Mouse (Mus musculus) gastrocnemius, adult 8-10 months (tissue): ENCODE results near the gene A830031A19Rik. TPM values are rescaled to one million over a fixed set of nuclear protein-coding genes. Genes with fewer than 3 reads are reported as not detected.

Experiments
- DNase-seq, 2 experiments: peaks; one replicate each; pipeline ENCODE4 v3.0.0; 2022; ENCODE audit warnings: low spot score in 2 of 2
- total RNA-seq, 4 experiments: library from RNA; stranded (reverse); gene quantifications; 2 replicates each; pipeline ENCODE4 v1.2.4; 2022

The A830031A19Rik gene
- total RNA-seq, 4 experiments from 2014 or later = not detected

DNA sequence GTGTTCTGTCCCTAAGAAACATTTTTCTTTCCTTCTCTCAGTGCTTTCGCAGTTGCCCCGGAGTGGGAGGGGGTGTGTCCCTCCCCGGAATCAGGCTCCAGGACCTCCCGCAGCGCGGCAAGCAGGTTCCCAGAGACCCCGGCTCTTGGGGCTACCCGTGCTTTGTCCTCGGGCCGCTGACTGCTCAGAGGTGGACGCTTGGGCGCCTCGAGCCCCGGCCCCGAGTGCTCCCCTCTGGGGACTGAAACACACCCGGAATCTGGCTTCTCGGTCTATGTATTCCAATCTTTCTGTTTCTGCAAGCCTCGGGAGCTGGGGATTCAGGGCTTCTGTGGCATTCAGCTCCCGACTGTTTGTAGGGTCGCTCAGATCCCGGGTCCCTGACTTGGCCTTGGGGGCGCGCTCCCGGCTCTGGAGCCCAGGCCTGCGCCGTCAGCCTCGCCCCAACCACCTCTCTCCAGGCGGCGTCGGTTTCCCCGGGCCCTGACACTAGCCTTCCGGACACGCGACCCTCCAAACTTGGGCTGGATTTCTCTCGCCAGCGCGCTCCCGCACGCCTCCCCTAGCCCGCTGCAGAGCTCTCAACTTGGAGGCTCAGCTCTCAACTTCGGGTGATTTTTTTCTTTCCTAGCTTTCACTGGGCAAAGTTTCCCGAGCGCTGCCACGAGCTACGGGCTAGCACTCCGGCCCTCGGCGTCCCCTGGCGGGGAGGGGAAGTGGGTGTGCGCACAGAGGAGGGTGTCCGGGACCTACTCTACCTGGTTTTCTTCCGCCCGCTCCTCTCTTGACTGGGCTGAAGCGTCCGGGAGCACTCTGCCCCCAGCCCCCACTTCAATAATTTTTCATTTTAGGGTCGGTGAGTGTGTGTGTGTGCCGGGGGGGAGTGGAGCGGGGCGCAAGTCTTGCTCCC, 2.2 kb upstream of the A830031A19Rik start:
- DNase-seq = no peak

DNA sequence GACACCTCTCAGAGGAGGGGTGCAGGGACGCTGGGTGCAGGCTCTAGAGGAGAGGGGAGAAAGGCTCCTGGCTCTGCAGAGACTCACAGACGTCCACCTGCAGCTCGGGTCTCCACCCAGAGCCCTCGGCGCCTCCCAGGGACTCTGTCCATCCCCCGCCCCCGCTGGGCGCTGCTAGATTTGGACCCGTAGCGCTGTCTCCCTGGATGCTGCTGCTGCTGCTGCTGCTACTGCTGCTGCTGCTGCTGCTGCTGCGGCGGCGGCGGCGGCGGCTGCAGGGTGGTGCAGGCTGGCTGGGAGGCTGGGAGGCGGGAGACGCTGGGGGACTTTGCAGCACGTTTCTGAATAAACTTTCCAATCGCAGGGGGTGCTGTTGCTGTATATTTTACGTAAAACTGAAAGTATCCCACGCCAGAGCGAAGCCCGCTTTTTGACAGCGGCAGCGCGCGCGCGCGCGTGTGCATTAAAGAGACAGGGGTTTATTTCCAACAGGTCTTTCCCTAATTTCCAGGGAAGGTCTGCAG, 1.3 kb upstream of the A830031A19Rik start:
- DNase-seq = peak in 1 of 2 experiments; percentile 4

DNA sequence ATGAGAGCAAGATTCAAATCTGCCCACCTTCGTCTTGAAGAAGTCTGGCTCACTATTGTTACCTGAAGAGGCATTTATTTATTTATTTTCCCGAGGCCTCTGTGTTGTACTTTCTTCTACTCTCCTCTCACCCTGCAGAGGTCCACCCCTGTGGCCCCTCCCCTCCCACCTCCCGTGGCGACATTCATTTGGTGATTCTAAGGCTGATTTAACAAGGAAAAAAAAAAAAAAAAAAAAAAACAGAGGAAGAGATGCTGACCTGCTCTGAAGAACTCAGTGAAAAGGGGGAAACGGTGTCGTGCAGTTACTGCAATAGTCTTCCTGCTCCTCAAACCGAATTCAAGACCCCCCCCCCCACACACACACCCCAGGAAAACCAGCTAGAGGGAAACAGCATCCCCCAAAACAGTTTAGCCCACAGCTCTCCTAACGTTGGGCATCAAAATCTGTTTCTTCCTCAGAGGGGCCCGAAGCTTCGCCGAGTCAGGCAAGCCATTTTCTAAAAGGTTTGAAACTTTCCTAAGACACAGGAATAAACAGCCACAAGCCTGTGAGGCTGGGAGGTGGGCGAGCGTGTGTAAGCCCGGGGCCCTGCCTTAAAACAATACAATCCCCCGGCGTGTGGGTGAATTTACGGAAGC, 752 bp upstream of the A830031A19Rik start:
- no peak for DNase-seq

DNA sequence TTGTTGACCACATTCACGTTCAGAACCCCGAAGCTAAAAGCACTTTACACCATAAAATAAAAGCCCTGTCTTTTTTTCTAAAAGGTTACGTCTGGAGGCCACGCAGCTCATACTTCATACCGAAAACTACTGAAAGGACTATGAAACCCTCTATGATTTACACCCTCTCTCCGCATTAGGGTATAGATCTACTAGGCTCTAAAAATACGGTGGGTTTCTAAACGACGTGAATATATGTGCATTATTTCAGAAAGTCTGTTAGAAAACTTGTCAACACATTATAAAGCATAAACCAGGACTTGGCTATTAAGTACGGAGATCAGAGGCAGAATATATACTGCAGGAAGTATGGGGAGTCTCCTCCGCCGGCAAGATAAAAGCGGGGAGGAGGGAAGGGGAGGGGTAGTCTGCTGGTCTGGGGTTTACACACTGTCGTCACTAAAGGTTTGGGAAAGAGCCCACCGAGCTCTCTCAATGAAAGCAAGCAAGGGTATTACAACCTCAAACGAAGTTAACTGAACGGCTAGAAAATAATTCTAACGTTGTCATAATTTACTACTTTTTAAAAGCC, 748 bp downstream of the A830031A19Rik start:
- DNase-seq = no peak

DNA sequence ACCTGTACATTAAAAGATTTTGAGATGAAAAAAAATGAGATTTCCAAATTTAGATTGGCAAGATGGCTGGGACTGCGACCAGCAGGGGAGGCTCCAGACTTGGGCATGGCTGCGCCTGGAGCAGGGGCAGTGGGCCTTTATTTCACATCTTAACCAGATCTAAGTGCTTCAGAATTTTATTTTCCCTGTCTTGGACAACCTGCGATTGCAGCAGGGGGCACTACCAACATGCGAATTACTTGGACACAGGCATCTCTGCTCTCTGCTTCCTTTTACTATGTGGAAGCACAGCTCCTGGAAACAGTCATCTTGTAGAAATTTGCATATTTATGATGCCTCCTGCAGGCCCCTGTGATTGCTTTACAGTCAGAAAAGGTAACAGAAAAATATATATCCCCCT, 9.5 kb downstream of the A830031A19Rik start:
- DNase-seq = no peak

DNA sequence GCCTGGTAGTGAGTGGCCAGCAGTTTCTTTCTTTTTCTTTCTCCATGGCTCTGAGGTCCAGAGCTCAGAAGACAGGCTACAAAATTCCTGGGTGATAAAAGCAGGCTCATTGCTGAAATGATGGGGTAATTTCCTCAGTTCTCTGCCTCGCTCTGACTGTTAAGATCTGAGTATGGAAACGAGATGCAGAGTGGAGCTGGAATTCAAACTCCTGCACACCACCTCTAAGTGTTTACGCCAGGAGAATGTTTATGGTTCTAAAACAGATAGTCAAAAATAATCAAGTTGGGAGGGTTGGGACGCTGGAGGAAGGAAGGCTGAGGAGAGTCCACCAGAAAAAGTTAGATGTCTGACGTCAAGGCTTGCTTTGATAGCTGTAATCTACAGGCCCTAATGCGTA, 10.6 kb downstream of the A830031A19Rik start:
- DNase-seq = no peak

DNA sequence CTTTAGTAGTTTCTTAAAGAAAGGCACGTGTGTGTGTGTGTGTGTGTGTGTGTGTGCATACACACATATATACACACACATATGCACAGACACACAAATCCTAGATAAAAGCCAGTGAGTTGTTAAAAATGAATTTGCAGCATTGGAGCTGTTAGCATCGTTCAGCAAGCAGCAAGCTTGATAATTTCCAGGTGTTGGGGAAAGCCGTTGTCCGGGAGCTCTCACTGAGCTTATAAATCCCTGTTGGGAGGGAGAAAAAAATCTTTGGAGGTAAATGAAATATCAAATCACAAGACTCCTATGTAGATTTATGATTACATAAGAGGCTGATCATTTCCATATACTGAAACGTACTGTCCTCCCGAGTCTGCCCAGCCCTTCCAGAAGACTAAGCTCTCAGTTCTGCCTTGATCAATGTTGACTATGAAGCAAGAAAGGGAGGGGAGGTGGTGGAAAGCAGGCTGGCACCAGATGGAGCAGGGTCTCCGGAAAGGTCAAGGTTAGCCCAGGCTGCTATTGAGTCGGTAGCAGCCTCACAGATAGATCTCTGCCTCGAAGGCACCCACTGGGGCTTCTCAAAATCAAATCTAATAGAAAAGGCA, 12.3 kb downstream of the A830031A19Rik start:
- DNase-seq = no peak

DNA sequence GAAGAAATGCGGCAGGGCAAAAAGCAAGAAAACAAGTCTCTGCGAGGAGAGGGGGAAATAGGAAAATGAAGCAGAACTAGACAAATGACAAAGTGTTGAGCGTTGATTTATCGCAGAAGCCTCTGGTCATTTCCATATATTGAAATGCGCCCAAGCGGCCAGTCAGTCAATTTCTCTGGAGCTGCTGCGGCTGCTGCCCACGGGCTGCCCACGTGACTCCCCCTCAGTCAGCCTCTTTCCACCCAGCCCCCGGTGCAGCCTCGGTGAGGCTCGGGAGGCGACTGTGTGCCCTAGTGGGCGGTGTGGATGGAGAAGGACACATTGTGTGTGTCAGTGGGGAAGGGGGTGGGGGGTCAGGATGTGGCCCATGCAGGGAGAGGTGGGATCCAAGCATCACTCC, 13.0 kb downstream of the A830031A19Rik start:
- no peak for DNase-seq

DNA sequence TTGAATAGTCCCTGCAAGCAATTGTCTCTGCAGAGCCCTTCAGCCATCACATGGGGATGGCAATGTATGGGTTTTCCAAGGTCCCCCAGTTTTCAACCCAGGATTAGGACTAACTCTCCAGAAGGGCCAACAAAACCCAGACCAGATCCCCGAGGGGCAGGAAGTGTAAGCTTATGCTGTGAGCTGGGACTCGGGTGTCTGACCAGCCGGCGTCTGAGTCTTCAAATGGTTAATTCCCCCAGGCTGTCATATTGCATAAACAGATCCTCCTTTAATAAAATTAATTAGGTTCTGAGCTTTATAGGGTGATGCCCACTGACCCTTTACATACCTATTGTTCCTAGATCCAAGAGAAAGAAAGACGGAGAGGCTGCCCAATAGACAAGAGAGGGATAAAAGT, 14.4 kb downstream of the A830031A19Rik start:
- no peak for DNase-seq

DNA sequence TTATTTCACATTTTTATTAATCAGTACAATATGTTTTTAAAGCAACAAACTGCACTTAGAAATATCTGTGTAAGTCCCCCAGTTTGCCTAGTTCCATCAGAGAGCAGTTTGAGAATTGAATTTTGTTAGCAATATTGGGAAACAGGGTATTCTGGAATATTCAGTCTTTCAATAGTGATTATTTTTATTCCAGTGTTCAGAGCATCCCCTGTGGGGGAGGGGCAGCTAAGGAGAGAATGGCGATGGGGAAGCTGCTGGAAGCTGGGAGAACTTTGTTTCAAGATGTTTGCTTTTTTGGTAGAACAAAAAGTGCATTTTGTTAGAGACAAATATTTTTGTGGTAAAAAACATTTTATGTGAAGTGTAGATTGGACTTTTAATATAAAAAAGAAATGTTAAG, 15.7 kb downstream of the A830031A19Rik start:
- no peak for DNase-seq

DNA sequence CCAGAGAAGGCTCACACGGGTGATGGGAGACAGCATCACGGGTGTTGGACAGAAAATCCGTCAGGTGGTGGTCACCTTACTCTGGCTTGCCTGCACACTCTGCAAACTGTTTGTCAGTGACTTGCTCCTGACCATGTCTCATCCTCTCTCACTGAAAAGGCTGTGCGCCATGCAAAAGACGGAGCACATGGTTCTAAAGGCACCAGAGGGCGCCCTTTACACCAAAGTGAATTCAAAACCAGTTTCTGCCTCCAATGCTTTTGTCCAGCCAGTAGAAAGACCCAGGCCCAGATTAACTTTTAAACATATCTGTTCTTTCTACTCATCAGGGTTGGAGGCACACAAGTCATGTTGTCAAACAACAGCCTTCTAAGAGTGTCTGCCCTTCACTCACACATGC, 22.0 kb downstream of the A830031A19Rik start:
- no peak for DNase-seq

DNA sequence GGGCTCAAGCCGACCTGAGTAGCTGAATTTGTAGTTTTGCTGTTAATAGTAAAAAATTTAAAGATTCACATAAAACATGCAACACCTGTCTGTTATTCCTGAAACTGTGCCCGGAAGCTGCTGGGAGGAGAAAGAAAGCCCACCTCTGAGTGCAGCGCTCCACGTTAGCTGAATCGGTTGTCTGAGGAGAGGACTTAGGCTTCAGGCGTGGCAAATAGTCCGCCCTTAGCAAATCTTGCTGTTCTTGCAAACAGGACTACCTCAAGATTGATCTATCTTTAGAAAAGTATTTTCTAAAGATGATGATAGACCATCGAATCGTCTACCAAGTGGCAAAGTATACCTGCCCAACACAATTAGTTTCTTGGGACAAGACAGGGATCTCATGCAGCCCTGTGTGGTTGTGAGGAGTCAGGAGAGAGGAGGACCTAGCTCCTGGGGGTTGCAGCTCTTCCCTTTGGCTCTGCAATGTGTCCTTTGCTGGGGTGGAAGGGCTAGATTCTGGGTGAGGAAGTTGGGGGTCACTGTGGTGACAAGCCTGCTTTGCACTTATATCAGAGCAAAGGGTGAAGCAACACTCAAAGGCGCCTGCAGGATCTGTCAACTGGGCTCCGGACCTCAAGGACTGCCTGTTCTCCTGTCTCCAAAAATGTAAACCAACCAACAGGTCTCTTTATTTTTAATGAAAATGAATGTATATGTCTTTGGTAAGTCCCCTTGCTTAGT, 24.7 kb downstream of the A830031A19Rik start:
- no peak for DNase-seq

DNA sequence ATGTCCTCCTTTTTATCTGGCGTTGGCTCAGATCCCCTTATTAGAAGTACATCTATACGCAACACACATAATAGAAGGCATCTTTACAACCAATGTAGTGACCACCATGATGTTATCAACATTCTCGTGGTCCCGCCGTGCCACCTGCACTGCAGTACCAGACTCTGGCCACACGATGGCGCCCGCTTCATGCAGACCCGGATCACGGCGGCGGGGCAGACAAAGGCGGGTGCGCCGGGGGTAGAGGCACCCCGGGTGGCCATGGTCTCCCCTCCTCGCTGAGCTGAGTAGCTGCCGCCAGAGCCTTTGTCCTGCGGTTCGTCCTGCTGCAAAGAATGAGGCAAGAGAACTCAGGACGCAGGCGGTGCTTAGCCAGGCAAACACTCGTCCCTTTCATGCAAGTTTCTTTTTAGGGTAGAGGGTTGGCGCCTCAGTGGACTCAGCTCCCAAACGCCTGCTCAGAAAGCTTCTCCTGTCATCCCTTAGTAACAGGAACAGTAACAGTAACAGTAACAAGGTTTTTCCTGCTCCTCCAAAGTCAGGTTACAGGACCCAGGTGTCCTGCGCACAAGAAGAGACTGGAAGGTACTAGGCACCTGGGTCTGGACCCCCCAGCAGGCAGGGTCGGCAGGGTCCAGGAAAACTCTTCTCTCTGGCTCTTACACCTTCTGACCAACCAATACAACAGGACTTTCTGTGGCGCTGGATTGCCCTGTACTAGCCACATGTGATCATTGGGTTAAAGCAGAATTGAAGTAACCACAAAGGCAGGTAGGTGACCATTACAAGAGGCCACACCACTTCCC, 25.4 kb downstream of the A830031A19Rik start:
- DNase-seq = peak; percentile 29 to 41

DNA sequence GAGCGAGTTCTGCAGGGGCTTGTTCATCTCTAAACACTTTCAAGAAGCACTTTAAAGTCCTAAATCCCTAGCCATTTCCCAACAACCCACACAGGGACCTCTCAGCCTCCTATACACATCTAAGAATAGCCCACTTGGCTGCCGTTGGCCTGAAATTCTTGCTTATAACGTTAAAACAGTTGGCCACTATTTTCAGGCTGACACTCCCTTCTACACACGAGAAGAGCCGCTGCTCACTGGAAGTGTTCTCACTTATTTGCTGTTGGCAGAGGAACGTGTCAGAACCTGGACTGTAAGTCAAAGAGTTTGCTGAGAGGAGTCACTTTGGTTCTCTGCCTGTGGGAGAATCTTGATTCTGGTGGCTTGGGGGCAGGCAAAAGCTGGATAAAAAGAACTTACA, 30.8 kb downstream of the A830031A19Rik start:
- DNase-seq = no peak

DNA sequence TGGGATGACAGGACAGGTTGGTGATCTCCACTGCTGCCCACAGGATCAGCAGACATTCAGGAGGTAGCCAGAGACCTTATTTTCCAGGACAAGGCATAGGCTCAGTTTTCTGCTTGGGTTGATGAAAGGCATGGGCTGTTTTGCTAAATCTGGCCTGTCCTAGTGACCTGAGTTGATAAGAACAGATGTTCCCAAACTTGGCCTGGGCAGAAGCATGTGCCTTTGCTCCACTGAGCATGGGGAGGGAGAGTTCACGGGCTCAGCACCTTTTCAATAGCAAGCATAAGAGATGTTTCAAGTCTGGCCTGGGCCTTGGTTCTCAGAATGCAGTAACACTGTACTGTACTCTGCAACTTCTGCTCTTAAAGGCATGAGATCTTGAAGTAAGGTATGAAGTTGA, 54.1 kb downstream of the A830031A19Rik start:
- no peak for DNase-seq

DNA sequence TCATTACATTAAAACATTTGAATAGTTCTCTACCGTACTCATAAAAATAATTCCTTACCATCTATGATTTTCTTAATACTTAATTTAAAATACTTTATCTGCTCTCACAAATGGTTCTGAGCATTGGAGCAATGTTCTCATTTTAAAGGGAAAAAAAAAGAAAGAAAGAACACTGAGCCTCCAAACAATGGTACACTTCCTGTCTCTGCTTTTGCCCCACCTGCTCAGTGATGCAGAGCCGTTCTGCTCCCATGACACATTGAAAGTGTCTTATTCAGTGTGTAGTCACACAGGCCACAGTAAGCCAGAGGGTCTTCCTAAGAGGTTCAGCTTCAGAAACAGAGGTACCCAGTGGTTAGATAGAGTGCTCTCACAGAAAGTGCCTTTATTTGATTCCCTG, 56.1 kb downstream of the A830031A19Rik start:
- no peak for DNase-seq

DNA sequence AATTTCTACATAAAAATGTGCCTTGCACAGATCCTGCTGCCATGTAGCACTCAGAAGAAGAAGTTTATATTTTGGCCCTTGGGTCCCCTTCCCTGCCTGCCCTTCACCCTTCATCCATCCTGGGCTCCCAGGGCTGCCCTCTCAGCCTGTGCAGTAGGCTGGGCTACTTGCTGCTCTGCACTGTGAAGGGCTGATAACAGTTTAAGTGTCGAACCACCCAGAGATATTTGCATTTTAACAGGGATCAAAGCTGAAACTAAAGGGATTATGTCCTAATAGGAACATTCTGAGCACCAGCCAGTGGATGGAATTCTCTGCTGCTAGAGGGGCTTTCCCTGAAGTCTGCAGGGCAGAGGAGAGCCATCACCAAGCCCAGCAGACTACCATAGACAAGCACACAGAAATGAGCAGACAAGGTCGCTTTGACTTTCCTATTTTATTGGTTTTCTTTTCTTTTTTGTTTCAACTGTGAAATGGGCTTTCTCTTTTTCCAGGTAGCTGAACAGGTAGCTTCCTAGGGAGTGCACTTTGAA, 58.1 kb downstream of the A830031A19Rik start:
- no peak for DNase-seq

DNA sequence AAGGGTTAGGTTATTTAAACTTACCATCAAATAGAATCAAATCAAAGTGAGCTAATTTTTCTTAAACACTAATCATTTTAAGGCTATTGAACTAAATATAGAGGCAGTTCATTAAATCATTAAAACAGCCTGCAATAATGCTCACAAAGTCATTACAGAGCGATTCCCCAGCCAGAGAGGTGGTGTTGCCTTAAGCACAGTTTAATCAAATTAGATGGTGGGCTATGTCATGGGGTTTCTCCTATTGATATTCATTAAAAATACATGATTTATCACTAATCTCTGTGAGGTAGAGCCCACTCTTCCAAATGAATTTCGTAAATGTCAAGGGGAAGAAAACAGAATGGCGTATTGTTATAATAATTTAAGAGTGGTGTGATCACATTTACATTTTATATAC, 58.8 kb downstream of the A830031A19Rik start:
- no peak for DNase-seq

DNA sequence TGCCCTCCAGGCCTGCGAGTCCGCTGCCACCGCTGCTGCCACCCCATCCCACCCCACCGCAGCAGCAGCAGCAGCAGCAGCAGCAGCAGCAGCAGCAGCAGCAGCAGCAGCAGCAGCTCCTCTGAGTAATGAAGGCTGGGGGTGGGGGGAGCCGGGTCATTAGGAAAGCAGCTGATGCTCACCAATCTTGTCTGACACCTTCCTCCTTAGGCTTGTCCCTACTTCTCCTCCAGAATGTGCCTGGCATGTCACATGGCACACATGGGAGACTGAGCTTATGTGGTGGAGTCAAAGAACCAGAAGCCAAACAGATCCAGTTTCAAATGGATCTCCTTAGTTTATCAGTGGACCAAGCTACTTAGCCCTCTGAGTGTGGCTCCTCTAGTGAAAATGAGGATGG, 60.2 kb downstream of the A830031A19Rik start:
- no peak for DNase-seq

DNA sequence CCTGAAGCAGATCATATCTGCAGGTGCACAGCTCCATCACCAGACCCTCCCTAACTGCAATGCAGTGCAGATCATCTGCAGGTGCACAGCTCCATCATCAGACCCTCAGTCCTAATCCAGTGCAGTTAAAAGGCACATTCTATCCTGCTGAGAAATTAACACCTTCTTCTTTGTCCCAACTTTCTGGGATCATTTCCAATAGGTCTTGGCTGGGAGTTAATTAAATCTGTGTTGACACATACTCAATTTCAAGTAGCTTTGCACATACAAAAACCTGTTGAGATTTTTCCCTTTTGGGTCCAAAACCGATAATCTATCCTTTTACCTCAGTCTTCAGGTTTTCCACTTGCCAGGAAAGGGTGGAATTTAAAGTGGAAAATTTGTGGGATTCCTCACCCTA, 62.6 kb downstream of the A830031A19Rik start:
- DNase-seq = no peak
